Mouse (Mus musculus) right cerebral cortex, adult 18-20 months (tissue): Measurements from ENCODE around the gene Cpne5.
"Not testable (repeated sequence)": the region's sequence is repeated elsewhere in the genome, so short reads cannot be mapped to it uniquely, and the experiment has no call there.

Source experiments
- DNase-seq: peaks from one replicate; pipeline ENCODE4 v3.0.0; 2022; ENCODE audit warnings: mixed read lengths

The Cpne5 gene

DNA sequence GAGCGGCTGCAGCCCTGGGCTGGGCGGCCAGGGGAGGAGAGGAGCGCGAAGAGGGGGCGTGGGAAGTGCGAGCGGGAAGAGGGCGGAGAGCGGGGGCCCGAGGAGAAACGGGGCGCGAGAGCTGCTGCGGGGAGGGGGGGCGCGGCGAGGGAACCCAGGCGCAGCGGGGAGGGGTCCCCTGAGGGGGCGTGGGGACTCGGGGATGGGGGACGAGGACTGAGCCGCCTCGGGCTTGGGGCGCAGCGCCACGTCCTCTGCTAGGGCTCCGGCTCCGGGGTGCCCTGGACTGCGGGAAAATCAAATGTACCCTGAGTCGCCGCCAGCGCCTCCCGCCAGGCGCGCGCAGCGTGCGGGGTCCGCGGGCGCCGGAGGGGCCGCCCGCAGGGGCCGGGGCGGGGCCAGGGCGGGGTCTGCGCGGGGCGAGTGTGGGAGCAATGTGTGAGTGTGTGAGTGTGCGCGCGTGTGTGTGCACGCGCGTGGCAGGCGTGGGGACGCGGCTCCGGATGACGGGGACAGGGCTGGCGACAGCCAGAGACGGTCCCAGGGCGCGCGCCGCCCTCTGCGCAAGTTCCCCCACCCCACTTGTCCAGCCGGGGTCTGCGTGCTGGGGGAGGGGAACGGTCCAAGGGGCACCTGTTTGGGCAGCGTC, at the start of gene Cpne5:
Gene Cpne5, minus strand, starts transcription at position 396 of the 649 bp plus-strand sequence.
- DNase-seq = peak; percentile 67

- DNase-seq = no peak
Observed at GRCm38 (mm10) chr17:29282216-29282952, 44.4 kb upstream of the Cpne5 start.

GRCm38 (mm10) chr17:29281541-29281940, 43.6 kb upstream of the Cpne5 start:
- no peak for DNase-seq

DNA sequence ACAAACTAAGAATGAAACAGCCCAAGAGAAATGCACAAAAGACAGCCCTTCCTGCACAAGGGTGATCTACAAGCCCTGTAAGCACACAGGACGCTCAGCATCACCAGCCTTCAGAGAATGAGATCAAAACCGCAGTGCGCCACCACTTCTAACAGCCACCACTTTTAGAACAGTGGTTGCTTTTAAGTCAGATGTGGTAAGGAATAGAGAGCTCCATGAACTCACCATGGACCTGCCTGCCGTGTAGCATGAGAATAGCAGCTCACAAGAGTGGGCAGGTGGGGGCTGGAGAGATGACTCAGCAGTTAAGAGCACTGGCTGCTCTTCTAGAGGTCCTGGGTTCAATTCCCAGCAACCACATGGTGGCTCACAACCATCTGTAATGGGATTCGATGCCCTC, 42.5 kb upstream of the Cpne5 start:
- no peak for DNase-seq

DNA sequence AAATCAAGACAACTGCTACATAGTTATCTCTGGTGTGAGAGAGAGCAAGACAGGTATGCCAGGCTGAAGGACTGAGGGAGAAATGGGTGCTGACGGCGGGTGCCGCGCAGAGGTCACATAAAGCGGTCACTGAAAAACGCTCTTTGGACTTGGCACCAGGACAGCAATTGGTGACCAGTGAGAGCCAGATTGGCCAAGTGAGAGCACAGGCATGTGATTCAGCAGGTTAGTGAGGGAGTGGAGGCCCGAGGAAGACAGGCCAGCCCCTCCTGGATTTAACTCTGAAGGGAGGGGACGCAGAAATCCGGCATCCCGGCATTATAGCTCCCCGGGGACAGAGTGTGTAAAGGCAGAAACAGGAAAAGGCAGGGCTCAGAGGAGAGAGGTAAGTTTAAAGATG, 35.9 kb upstream of the Cpne5 start:
- no peak for DNase-seq

- no peak for DNase-seq
Observed at GRCm38 (mm10) chr17:29273156-29273555, 35.2 kb upstream of the Cpne5 start.

DNA sequence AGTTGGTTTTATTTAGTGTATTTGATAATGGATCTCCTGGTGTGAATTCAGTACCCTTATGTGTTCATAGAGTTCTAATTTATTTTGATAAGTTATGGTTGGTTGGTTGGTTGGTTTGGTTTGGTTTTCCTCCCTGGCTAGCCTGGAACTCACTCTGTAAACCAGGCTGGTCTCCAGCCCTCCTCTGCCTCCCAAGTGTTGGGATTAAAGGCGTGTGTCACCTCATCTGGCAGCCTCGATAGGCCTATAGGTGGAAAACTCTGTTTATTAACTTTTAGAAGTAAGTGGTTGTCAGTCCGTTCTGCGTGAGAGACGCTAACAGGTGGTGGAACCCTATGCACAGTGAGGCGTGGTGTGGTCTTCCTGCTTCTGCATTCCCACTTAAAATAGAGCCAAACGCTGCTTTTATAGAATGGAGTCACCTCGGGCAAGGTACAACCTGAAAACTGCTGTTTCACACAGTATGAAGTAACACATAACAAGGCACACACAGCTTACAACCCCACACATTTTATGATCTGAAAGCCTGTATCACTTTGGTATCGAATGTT, 32.3 kb upstream of the Cpne5 start:
- DNase-seq = no peak

GRCm38 (mm10) chr17:29269349-29269706, 31.4 kb upstream of the Cpne5 start:
- DNase-seq = no peak

DNA sequence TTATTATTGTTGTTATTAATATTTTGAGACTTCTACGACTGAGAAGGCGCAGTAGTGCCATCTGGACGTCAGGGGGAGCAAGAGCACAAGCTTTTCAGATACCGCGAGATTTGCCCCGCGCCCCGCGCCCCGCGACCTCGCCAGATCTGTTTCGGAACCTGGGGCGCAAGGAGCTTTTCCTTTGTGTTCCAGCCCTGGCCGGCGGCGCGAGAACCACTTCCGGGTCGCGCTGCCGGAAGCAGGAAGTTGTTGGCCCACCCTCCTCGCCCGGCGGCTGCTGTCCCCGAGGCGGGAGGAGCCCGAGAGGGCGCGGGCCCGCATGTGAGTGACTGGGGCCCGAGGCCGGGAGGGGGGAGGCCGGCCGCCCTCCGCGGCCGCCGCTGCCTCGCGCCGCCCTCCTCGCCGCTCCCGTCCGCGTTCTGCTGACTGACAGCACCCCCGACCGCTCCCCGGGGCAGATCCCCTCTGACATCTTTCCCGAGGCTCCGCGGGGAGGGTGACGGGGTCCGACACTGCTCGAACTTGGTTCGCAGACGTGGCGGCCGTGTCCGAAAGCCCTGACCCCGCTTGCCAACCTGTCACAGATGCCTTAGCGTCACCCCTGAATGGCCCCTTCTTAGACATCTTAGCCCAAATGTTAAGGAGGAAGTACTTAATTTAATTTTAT, 30.8 kb upstream of the Cpne5 start, which contains the start of gene BC004004:
Gene BC004004, plus strand, starts transcription at position 107 of the 667 bp plus-strand sequence.
- peak; percentile 96 for DNase-seq

GRCm38 (mm10) chr17:29267931-29268681, 30.1 kb upstream of the Cpne5 start:
- no peak for DNase-seq

DNA sequence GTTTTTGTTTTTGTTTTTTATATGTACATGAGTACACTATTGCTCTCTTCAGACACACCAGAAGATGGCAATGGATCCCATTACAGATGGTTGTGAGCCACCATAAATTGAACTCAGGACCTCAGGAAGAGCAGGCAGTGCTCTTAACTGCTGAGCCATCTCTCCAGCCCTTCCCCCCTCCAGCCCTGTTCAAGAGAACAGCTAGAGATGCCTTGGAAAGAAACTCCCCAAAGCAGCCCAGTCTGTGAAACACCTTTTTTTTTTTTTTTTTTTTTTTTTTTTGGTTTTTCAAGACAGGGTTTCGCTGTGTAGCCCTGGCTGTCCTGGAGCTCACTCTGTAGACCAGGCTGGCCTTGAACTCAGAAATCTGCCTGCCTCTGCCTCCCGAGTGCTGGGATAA, 29.1 kb upstream of the Cpne5 start:
- DNase-seq = not testable (repeated sequence)

DNA sequence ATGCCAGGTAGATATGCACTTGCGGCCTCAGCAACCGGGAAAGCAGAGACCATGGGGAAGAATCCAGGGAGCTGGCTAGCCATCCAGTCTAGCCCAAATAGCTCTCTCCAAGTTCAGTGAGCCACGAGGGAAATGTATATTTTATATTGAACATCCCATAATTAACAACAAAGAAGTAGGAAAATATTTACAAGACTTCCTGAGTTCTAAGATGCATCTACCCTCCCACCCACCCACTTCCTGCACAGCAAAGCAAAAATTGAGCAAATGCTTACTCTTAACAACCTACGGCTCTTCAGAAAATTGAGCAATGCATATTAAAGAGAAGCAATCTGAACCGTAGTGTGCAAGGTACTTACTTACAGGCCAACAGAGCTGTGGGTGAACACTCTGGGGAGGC, 26.8 kb upstream of the Cpne5 start:
- no peak for DNase-seq

DNA sequence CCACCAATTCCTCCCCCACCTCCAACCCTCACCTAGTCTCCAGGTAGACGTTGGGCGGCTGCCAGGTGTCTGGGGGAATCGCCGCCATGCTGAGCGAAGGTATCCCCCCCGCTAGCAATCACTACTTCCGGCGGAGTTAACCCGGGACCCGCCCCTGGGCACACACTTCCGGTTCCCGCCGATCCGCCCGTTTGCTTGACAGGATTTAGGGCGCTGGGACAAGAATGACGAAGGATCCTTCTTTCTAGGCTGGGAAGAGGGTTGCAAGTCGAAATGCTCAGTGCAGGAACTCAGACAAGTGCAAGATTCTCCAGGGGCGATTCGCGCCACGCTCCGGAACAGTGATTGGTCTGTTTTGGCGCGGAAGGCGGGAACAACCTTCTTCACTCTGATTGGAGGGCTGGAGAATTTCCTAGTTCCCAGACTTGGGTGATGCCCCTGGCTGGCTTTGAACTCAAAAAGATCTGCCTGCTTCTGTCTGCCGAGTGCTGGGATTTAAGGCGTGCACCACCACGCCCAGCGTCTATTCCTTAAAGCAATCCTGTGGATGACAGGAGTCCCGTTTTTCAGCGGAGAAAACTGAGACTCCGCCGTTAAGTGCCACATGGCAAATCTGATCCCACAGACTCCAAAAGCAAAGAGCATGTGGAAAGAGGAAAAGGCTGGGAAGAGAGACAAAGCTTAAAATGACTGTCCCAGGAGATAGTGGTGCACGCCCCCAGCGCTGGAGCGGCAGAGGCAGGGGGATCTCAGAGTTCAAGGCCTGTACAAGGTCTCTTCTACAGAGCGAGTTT, 26.1 kb upstream of the Cpne5 start, which contains the start of gene Ppil1:
Gene Ppil1, minus strand, starts transcription at position 347 of the 794 bp plus-strand sequence.
- peak; percentile 84 for DNase-seq

DNA sequence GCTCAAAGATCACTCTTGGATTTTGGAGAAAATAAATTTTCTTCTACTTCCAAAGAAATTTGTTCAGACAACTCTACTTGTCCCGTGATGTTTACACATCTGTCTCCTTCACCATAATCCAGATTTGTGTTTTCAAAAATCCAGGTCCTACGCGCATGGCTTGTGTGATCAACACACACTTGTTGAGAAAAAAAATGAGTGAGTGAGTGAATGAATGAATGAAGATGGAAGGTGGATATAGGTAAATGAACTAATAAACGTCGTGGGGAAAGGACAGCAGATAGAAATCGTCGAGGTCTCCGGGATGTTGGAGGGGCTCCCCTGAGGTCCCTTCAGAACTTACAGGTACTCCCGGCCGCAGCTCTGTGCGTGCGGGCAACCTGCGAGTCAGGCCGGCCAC, 25.4 kb upstream of the Cpne5 start:
- DNase-seq = no peak

DNA sequence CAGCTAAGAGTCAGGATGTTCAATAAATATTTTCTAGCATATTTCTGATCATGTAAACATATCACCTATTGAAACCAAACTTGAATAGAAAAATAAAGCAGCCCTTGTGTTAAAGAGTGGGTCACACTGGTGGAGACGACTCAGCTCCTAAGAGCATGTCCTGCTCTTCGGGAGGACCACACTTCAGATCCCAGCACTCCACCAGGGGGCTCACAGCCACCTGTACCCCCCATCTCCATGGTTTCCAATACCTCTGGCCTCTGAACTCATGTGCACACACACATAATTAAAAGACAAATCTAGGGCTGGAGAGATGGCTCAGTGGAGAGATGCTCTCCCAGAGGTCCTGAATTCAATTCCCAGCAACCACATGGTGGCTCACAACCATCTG, 24.3 kb upstream of the Cpne5 start:
- DNase-seq = no peak

GRCm38 (mm10) chr17:29261603-29262258, 23.8 kb upstream of the Cpne5 start:
- DNase-seq = no peak

DNA sequence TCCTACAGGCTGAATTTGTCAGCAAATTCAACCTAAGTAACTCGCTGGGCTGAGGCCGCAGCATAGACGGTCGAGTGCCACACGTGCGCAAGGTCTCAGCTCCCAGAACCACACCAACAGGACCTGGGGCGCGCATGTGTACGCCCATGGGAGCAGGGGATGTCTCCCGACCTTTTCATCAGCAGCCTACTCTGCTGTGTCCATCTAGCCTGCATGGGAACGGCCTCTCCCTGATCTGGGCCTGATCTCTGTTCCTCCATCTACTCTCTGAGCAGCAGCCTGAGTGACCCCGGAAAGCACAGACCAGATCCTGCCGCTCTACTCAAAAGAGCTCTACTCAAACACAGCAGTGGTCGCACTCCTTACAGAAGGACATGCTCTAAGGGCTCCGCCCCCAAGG, 22.5 kb upstream of the Cpne5 start:
- DNase-seq = no peak

- DNase-seq = peak; percentile 65
Observed at GRCm38 (mm10) chr17:29259489-29259888, 21.5 kb upstream of the Cpne5 start.

- DNase-seq = no peak
Observed at GRCm38 (mm10) chr17:29258921-29259320, 21.0 kb upstream of the Cpne5 start.

- no peak for DNase-seq
Observed at GRCm38 (mm10) chr17:29258025-29258558, 20.1 kb upstream of the Cpne5 start.

DNA sequence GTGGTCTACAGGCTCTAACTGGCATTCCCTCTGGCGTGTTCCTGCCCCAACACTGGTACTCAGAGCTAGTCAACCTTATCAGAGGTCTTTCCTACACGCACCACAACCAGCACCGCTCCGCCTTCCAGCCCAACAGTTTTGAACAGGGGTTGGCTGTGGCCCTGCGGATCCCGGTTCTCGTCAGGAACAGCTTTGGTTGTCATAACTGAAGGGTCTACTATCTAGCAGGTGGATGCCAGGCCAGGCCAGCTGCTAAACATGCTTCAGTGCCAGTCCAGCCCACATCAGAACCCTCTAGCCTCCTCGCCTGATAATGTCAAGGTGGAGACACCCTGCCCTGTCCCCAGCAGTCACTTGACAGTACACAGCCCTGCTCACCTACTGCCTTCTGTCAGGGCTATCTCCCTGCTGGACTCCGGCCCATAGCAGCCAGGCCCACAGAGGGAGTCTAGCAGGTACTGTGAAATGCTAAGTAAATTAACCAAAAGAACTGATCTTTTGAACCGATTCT, 19.1 kb upstream of the Cpne5 start:
- no peak for DNase-seq
